Mouse (Mus musculus): ENCODE results near the gene H2al3. TPM values are rescaled to one million over a fixed set of nuclear protein-coding genes. Genes with fewer than 3 reads are reported as not detected.

Gene H2al3
- polyA plus RNA-seq (2012; ENCODE audit: low replicate concordance) = not detected in 2 replicates

GRCm38 (mm10) chrX:9849403-9849802, at the start of gene H2al3:
H2al3 (plus strand) TSS chrX:9849703.

GRCm38 (mm10) chrX:9846628-9847027, 2.9 kb upstream of the H2al3 start, which contains the start of gene Hypm:
Hypm (plus strand) TSS chrX:9846928.

GRCm38 (mm10) chrX:9885322-9885721, 35.8 kb downstream of the H2al3 start, which contains the start of gene Sytl5:
Sytl5 (plus strand) TSS chrX:9885622.

Other genes with a start within 250 kb of the H2al3 start
- gene Dynlt3, start 186.7 kb upstream of the H2al3 start, polyA plus RNA-seq (2012; ENCODE audit: low replicate concordance) = 2.3 TPM in 1 of 2 replicates, not detected in the other
- not detected in 2 replicates for gene Hypm, start 2.8 kb upstream of the H2al3 start, polyA plus RNA-seq (2012; ENCODE audit: low replicate concordance)
- gene Sytl5, start 35.9 kb downstream of the H2al3 start, polyA plus RNA-seq (2012; ENCODE audit: low replicate concordance) = not detected in 2 replicates